Mouse (Mus musculus) spleen, adult 2 months (tissue): ENCODE results near the gene Elmod3.

Source experiments
- CTCF ChIP-seq: fragments of 200-500 bp; IDR thresholded peaks from 2 replicates; pipeline ENCODE4 v1.5.1; 2011; ENCODE audit warnings: mild to moderate bottlenecking, inconsistent platforms; ENCODE audit not compliant: insufficient read depth, insufficient read length, insufficient replicate concordance; ENCODE audit errors: extremely low read depth
- POLR2A ChIP-seq: fragments of 200-500 bp; IDR thresholded peaks from 2 replicates; pipeline ENCODE4 v1.6.1; 2011; ENCODE audit warnings: low read depth, low read length, inconsistent platforms

- TF ChIP-seq POLR2A (no peak), CTCF (no peak)
Measured at GRCm38 (mm10) chr6:72588307-72588706, 9.9 kb downstream of the Elmod3 start.
